Mouse (Mus musculus) CH12.LX (cell line): ENCODE measurements at regions not wholly inside any gene's neighbourhood (a gene's known extent, or its start where the extent isn't known, plus 50 kb on each side); places are given as distances from the start of the nearest gene placed in this dataset.

Experiments used
- CTCF ChIP-seq, 2 experiments: IDR thresholded peaks in 1 of 2; conservative IDR thresholded peaks in 1 of 2; 2 replicates each; pipeline ENCODE4 v1.5.1; 2011 to 2012; ENCODE audit warnings: low read depth in 2 of 2, low read length in 2 of 2, improper control_type of control experiment in 1 of 2, inconsistent platforms in 1 of 2, mild to moderate bottlenecking in 1 of 2, moderate library complexity in 1 of 2
- E2F4 ChIP-seq: IDR thresholded peaks from 2 replicates; pipeline ENCODE4 v1.6.1; 2011; ENCODE audit warnings: low read depth, low read length, improper control_type of control experiment; ENCODE audit not compliant: insufficient replicate concordance
- ELF1 ChIP-seq: IDR thresholded peaks from 2 replicates; pipeline ENCODE4 v1.6.1; 2014; ENCODE audit warnings: low read depth, mild to moderate bottlenecking, inconsistent platforms, low read length, improper control_type of control experiment
- MAZ ChIP-seq: IDR thresholded peaks from 2 replicates; pipeline ENCODE4 v1.6.1; 2012; ENCODE audit warnings: low read depth, mild to moderate bottlenecking, inconsistent platforms, low read length, improper control_type of control experiment, moderate library complexity
- MXI1 ChIP-seq: IDR thresholded peaks from 2 replicates; pipeline ENCODE4 v1.6.1; 2011; ENCODE audit warnings: mild to moderate bottlenecking, low read depth, low read length, improper control_type of control experiment
- PAX5 ChIP-seq: IDR thresholded peaks from 2 replicates; pipeline ENCODE4 v1.6.1; 2012; ENCODE audit warnings: low read length, inconsistent platforms, mixed read lengths
- POLR2A ChIP-seq: IDR thresholded peaks from 2 replicates; pipeline ENCODE4 v1.6.1; 2011; ENCODE audit warnings: low read depth, mild to moderate bottlenecking, improper control_type of control experiment, low read length
- POLR2AphosphoS2 ChIP-seq: IDR thresholded peaks from 2 replicates; pipeline ENCODE4 v1.6.1; 2011; ENCODE audit warnings: low read depth, low read length, improper control_type of control experiment
- RCOR1 ChIP-seq: conservative IDR thresholded peaks from 2 replicates; pipeline ENCODE4 v1.6.1; 2012; ENCODE audit warnings: low read depth, mild to moderate bottlenecking, inconsistent platforms, low read length, improper control_type of control experiment
- SMC3 ChIP-seq: IDR thresholded peaks from 2 replicates; pipeline ENCODE4 v1.6.1; 2011; ENCODE audit warnings: low read depth, low read length, improper control_type of control experiment
- ZC3H11A ChIP-seq: IDR thresholded peaks from 2 replicates; pipeline ENCODE4 v1.6.1; 2012; ENCODE audit warnings: low read depth, mild to moderate bottlenecking, inconsistent platforms, low read length, improper control_type of control experiment

DNA sequence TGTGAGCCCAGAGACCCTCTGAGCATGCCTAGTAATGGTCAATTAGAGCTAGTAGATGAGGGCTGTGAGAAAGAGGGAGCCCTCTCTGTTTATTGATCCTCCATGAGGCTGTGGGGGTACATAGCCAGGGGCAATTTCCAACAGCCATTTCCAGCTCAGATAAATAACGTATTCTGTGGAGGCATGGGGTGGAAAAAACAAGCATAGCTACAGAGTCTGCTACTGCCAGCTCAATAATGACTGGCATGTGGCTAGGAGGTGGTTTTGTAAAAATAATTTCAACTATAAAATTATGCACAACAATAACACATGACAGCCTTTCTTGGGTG is 94.9 kb downstream of the Gp2 start:
- TF ChIP-seq ELF1 (no peak), SMC3 (no peak), CTCF (conservative IDR thresholded peaks at IDR 0.05 in 1 of 2, IDR thresholded peaks at IDR 0.05 in 1 of 2; ENCODE audit: low read depth in 2 of 2, low read length in 2 of 2) (no peak), POLR2A (no peak), MXI1 (no peak), ZC3H11A (no peak), E2F4 (no peak), POLR2AphosphoS2 (no peak), RCOR1 (no peak), MAZ (no peak), PAX5 (no peak)
